Mouse (Mus musculus): ENCODE measurements around the gene Dpp7. TPM values are rescaled to one million over a fixed set of nuclear protein-coding genes. Genes with fewer than 3 reads are reported as not detected.
A peak's percentile ranks its signal among the peaks of the same experiment; 100 is the strongest.

Dpp7 gene
- total and polyA plus RNA-seq, 2 experiments from 2014 or later, result 17.4 to 19.8 TPM

DNA sequence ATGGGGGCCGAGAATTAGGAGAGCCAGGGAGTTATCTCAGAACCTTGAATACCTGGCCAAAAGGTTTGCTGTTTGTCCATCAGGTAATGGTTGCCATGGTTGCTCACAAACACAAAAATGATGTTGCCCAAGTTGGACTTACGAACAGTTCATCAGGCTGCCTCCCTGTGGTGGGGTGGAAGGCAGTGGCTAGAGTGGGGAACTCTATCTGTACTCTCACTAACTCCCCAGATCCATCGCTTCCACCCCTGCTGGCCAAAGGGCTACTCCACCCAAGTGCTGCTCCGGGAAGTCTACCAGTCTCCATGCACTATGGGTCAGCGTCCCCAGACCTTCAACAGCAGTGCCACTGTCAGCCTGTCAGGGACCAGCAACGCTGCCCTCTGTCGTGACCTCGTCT is 42.9 kb upstream of the Dpp7 start, which contains the start of gene Npdc1:
Gene Npdc1 (plus strand): TSS at position 301 of the 400 bp plus-strand sequence.
- Histone ChIP-seq H3K9ac (no peak within 1 kb of the TSS), H3K4me2 (ENCODE audit: low read depth) (peak within 1 kb of the TSS; percentile 74; the same call in 1 of the 2 replicates), H3K27me3 (ENCODE audit: insufficient read depth, low read length) (peaks cover 17% of the 10 kb centered on the region), H3K36me3 (ENCODE audit: insufficient read depth) (no peaks in the 10 kb centered on the region), H3K4me1 (ENCODE audit: insufficient read depth) (peaks cover 8% of the 10 kb centered on the region; the same call in 1 of the 2 replicates), H3K27ac (ENCODE audit: low read depth, low read length) (no peak within 1 kb of the TSS), H3K9me3 (ENCODE audit: low read length) (no peaks in the 10 kb centered on the region), H3K4me3 (ENCODE audit: low read depth, low read length) (no peak within 1 kb of the TSS)
- ATAC-seq (no peak), DNase-seq (no peak)
- 71% methylated on average over 8 of the region's 8 CpGs for WGBS
- TF ChIP-seq CTCF (IDR thresholded peaks at IDR 0.05; ENCODE audit: low read depth), result no peak

DNA sequence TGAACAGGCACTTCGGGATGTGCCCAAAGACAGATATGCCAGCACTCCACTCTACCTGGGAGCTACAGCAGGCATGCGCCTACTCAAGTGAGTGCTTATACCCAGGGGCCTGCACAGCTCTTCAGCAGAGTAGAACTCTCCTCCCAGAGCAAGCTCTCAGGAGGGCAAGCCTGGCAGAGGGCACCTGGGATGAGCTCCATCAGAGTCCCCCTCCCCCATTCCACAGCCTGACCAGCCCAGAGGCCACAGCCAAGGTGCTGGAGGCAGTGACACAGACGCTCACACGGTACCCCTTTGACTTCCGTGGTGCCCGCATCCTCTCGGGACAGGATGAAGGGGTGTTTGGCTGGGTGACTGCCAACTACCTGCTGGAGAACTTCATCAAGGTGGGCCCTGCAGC is 41.9 kb upstream of the Dpp7 start:
- DNase-seq (no peak), ATAC-seq (no peak)
- no peak overlapping the region for H3K4me3 ChIP-seq (ENCODE audit: low read depth, low read length)
- no peak overlapping the region for H3K27ac ChIP-seq (ENCODE audit: low read depth, low read length)
- TF ChIP-seq CTCF (IDR thresholded peaks at IDR 0.05; ENCODE audit: low read depth), result no peak
- no peak overlapping the region for H3K9ac ChIP-seq
- no peaks in the 10 kb centered on the region for H3K36me3 ChIP-seq (ENCODE audit: insufficient read depth)
- H3K9me3 ChIP-seq (ENCODE audit: low read length), result no peaks in the 10 kb centered on the region
- peaks cover 17% of the 10 kb centered on the region for H3K27me3 ChIP-seq (ENCODE audit: insufficient read depth, low read length)
- H3K4me2 ChIP-seq (ENCODE audit: low read depth), result no peak overlapping the region
- 94% methylated on average over 7 of the region's 7 CpGs for WGBS
- H3K4me1 ChIP-seq (ENCODE audit: insufficient read depth), result peaks cover 8% of the 10 kb centered on the region; the same call in 1 of the 2 replicates

DNA sequence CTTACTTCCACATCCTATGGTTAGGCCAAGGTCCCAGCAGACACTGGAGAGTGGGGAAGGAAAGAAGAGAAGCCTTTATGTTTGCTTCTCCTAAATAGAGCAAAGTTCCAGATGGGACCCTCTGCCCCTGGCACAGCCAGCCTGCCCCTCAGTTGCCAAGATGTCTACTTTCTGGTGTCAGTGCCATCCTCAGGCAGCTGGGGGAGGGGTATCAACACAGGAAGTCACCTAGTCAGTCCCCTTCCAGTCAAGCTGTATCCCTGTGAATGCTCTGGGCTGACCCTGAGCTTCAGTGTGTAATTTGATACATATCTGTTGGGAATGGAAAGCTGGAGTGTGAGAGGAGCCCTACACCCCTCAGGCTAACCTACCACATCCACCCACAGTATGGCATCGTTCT is 40.9 kb upstream of the Dpp7 start:
- no peaks in the 10 kb centered on the region for H3K36me3 ChIP-seq (ENCODE audit: insufficient read depth)
- no peak for TF ChIP-seq CTCF (IDR thresholded peaks at IDR 0.05; ENCODE audit: low read depth)
- no peak overlapping the region for H3K9ac ChIP-seq
- DNase-seq (no peak), ATAC-seq (no peak)
- H3K4me2 ChIP-seq (ENCODE audit: low read depth), result 0 out of 2 replicates have a peak overlapping the region, but pooled peaks have one; percentile 67
- H3K4me3 ChIP-seq (ENCODE audit: low read depth, low read length), result no peak overlapping the region
- no peaks in the 10 kb centered on the region for H3K9me3 ChIP-seq (ENCODE audit: low read length)
- H3K27me3 ChIP-seq (ENCODE audit: insufficient read depth, low read length), result peaks cover 17% of the 10 kb centered on the region
- peaks cover 8% of the 10 kb centered on the region; the same call in 1 of the 2 replicates for H3K4me1 ChIP-seq (ENCODE audit: insufficient read depth)
- WGBS, result 68% methylated on average over 1 of the region's 1 CpGs
- no peak overlapping the region for H3K27ac ChIP-seq (ENCODE audit: low read depth, low read length)

DNA sequence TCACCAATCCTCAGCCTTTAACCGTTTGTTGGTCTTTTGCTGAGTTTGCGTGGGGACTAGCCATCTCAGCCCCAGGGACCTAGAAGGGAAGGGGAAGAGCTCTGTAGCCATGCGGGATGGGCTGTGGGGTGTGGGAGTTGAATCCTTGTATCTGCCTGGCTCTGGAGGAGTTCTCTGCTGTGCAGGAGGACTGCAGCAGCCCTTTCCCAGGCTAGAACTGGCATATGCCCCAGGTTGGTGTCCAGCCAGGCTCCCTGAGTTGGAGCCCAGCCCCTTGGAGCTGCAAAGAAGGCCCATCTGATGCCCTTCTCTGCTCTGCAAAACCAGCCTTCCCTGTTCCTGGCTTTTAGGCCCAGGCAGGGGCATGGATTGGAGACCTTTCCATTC is 40.4 kb upstream of the Dpp7 start:
- H3K9ac ChIP-seq, result peak overlapping the region; percentile 37; the same call in 1 of the 2 replicates
- no peaks in the 10 kb centered on the region for H3K9me3 ChIP-seq (ENCODE audit: low read length)
- peak overlapping the region; percentile 67 for H3K4me2 ChIP-seq (ENCODE audit: low read depth)
- peak overlapping the region; percentile 35 for H3K4me3 ChIP-seq (ENCODE audit: low read depth, low read length)
- no peak for DNase-seq
- peaks cover 17% of the 10 kb centered on the region for H3K27me3 ChIP-seq (ENCODE audit: insufficient read depth, low read length)
- H3K27ac ChIP-seq (ENCODE audit: low read depth, low read length), result 0 out of 2 replicates have a peak overlapping the region, but pooled peaks have one; percentile 9
- no peak for TF ChIP-seq CTCF (IDR thresholded peaks at IDR 0.05; ENCODE audit: low read depth)
- no peaks in the 10 kb centered on the region for H3K36me3 ChIP-seq (ENCODE audit: insufficient read depth)
- peaks cover 8% of the 10 kb centered on the region; the same call in 1 of the 2 replicates for H3K4me1 ChIP-seq (ENCODE audit: insufficient read depth)
- 35% methylated on average over 3 of the region's 3 CpGs for WGBS
- ATAC-seq, result no peak

DNA sequence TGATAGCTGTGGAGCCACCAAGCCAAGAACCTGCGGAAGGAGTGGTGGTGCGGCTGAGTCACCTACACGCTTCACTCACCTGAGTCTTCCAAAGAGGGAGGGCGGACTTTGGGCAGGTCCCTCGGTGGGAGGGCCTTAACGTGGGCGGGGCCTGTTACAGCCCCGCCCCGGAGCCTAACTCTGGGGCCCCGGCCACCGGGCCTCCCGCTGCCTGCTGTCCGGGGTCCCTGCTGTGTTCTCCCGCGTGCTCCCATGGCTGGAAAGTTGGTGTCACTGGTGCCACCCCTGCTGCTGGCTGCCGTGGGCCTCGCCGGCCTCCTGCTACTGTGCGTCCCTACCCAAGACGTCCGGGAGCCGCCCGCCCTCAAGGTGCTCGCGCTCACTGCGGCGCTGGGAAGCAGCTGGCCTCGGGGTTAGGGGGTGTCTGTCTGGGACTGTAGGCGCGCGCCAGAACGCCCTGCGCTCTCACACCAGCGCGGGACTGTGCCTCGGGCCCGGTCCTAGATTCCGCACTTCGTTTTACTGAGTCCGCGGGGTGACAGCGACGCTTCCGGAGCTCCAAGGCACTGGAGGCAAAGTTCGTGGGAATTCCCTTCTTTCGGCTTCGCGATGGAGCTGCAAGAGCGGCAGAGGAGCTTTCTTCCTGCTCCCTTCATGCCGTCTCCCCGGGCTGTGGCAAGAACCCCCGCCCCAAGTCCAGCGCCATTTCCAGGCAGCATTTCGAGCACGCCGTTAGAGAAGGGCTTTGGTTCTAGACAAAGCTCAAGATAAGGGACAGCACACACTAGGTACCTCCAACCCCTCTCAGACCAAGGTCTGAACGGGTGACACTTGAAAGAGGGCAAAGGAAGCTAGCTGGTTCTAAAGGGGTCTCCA is 39.8 kb upstream of the Dpp7 start, which contains the start of gene Entpd2:
Gene Entpd2 (plus strand): TSS at position 154 of the 876 bp plus-strand sequence.
- Histone ChIP-seq H3K4me1 (ENCODE audit: insufficient read depth) (peaks cover 8% of the 10 kb centered on the region; the same call in 1 of the 2 replicates), H3K36me3 (ENCODE audit: insufficient read depth) (no peaks in the 10 kb centered on the region), H3K27me3 (ENCODE audit: insufficient read depth, low read length) (peaks cover 17% of the 10 kb centered on the region), H3K4me3 (ENCODE audit: low read depth, low read length) (peak within 1 kb of the TSS; percentile 35), H3K27ac (ENCODE audit: low read depth, low read length) (0 out of 2 replicates have a peak within 1 kb of the TSS, but pooled peaks have one; percentile 15), H3K9me3 (ENCODE audit: low read length) (no peaks in the 10 kb centered on the region), H3K9ac (peak within 1 kb of the TSS; percentile 37; the same call in 1 of the 2 replicates), H3K4me2 (ENCODE audit: low read depth) (peak within 1 kb of the TSS; percentile 67)
- peak; percentile 58 for ATAC-seq
- peak; percentile 48 for TF ChIP-seq CTCF (IDR thresholded peaks at IDR 0.05; ENCODE audit: low read depth)
- DNase-seq, result peak; percentile 62
- 2% methylated on average over 57 of the region's 57 CpGs for WGBS

DNA sequence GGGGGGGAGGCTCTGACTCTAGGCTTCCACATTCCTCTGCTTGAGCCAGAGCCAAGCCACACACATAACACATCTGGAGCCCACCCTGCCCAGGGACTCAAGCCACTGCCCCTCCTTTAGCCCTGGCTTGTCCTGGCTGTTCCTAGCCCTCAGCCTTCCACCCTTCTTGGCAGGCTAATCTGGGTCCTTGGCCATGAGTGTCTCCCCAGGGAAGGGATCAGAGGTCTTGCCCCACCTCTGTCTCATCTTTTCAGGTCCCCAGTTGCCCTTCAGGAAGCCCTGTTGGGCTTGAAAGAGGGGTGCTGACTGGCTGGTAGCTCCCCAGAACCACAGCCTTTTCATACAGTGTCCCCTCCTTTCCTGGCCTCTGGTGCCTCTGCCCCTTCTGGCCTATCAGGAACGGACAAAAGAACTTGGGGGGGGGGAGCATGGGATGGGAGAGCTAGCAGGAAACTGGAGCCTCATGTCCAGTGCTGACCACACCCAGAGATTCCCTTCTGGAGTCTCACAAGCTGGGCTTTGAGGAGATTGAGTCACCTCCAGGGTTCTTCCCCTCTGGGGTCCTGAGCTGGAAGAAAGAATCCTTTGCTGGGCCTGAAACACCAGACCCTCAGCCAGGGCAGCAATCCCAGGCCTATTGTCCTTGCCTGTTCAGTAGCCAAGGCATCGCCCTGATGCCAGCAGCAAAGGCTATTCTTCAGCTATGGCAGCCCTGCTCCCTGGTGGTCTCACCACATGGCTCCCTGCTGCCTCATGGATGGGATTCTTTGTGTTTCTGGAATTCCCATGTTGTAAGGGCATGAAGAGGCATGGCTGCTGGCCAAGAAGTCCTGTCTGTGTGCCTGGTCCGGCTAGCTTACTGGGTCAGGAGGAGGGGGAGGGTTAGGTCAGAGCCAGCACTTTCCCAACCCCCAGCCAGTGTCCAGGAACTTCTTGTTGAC is 38.4 kb upstream of the Dpp7 start:
- H3K9me3 ChIP-seq (ENCODE audit: low read length), result no peaks in the 10 kb centered on the region
- 6% methylated on average over 3 of the region's 3 CpGs for WGBS
- no peaks in the 10 kb centered on the region for H3K36me3 ChIP-seq (ENCODE audit: insufficient read depth)
- peaks cover 17% of the 10 kb centered on the region for H3K27me3 ChIP-seq (ENCODE audit: insufficient read depth, low read length)
- 0 out of 2 replicates have a peak overlapping the region, but pooled peaks have one; percentile 3 for H3K27ac ChIP-seq (ENCODE audit: low read depth, low read length)
- no peak for TF ChIP-seq CTCF (IDR thresholded peaks at IDR 0.05; ENCODE audit: low read depth)
- H3K9ac ChIP-seq, result no peak overlapping the region
- H3K4me2 ChIP-seq (ENCODE audit: low read depth), result no peak overlapping the region
- ATAC-seq (peak; percentile 89), DNase-seq (peak; percentile 76)
- peaks cover 3% of the 10 kb centered on the region; the same call in 1 of the 2 replicates for H3K4me1 ChIP-seq (ENCODE audit: insufficient read depth)
- H3K4me3 ChIP-seq (ENCODE audit: low read depth, low read length), result no peak overlapping the region
